Mouse (Mus musculus): ENCODE results near the gene Ptpn21. TPM values are rescaled to one million over a fixed set of nuclear protein-coding genes. Genes with fewer than 3 reads are reported as not detected.

Gene Ptpn21
- polyA plus RNA-seq, 1 experiment from 2014 or later: 5.0 TPM

GRCm38 (mm10) chr12:98737801-98738350 is 671 bp upstream of the Ptpn21 start:
- Histone ChIP-seq H3K9me3 (no peaks in the 10 kb centered on the region), H3K4me1 (peaks cover 38% of the 10 kb centered on the region), H3K4me2 (replicated peaks) (peak overlapping the region; percentile 85), H3K27ac (replicated peaks) (no peak overlapping the region), H3K9ac (replicated peaks) (peak overlapping the region; percentile 67), H3K27me3 (0 out of 2 replicates have a peak, but pooled peaks cover 2% of the 10 kb centered on the region), H3K4me3 (peak overlapping the region; percentile 54), H3K36me3 (no peaks in the 10 kb centered on the region)
- WGBS: 7% methylated on average over 7 of the region's 7 CpGs
- 0 out of 2 replicates have a peak, but pooled peaks have one; percentile 24 for ATAC-seq (replicated peaks)

- H3K4me1 ChIP-seq: peaks cover 41% of the 10 kb centered on the region
- ATAC-seq (replicated peaks): peak; percentile 14
- 0 out of 2 replicates have a peak, but pooled peaks cover 2% of the 10 kb centered on the region for H3K27me3 ChIP-seq
- no peaks in the 10 kb centered on the region for H3K36me3 ChIP-seq
- H3K4me3 ChIP-seq: peak overlapping the region; percentile 68
- peak overlapping the region; percentile 68 for H3K9ac ChIP-seq (replicated peaks)
- no peaks in the 10 kb centered on the region for H3K9me3 ChIP-seq
- H3K4me2 ChIP-seq (replicated peaks): peak overlapping the region; percentile 78
- WGBS: 8% methylated on average over 22 of the region's 22 CpGs
- H3K27ac ChIP-seq (replicated peaks): peak overlapping the region; percentile 73
Measured at GRCm38 (mm10) chr12:98734880-98735801, 2.1 kb downstream of the Ptpn21 start.

GRCm38 (mm10) chr12:98734246-98734879 is 2.8 kb downstream of the Ptpn21 start:
- WGBS: under 1% methylated on average over 30 of the region's 30 CpGs
- Histone ChIP-seq H3K9me3 (no peaks in the 10 kb centered on the region), H3K4me2 (replicated peaks) (peak overlapping the region; percentile 78), H3K4me3 (peak overlapping the region; percentile 68), H3K27me3 (0 out of 2 replicates have a peak, but pooled peaks cover 2% of the 10 kb centered on the region), H3K36me3 (no peaks in the 10 kb centered on the region), H3K27ac (replicated peaks) (peak overlapping the region; percentile 73), H3K4me1 (peaks cover 41% of the 10 kb centered on the region), H3K9ac (replicated peaks) (peak overlapping the region; percentile 68)
- peak; percentile 92 for ATAC-seq (replicated peaks)

GRCm38 (mm10) chr12:98733776-98734175 is 3.4 kb downstream of the Ptpn21 start:
- H3K27me3 ChIP-seq: 0 out of 2 replicates have a peak, but pooled peaks cover 2% of the 10 kb centered on the region
- H3K9me3 ChIP-seq: no peaks in the 10 kb centered on the region
- peak overlapping the region; percentile 78 for H3K4me2 ChIP-seq (replicated peaks)
- H3K9ac ChIP-seq (replicated peaks): peak overlapping the region; percentile 68
- no peak for ATAC-seq (replicated peaks)
- WGBS: 15% methylated on average over 12 of the region's 12 CpGs
- H3K27ac ChIP-seq (replicated peaks): no peak overlapping the region
- no peaks in the 10 kb centered on the region for H3K36me3 ChIP-seq
- H3K4me3 ChIP-seq: peak overlapping the region; percentile 68
- H3K4me1 ChIP-seq: peaks cover 41% of the 10 kb centered on the region

- H3K9ac ChIP-seq (replicated peaks): peak overlapping the region; percentile 68; the same call in 1 of the 2 replicates
- H3K36me3 ChIP-seq: no peaks in the 10 kb centered on the region
- H3K4me3 ChIP-seq: peak overlapping the region; percentile 68
- no peak for ATAC-seq (replicated peaks)
- no peaks in the 10 kb centered on the region for H3K27me3 ChIP-seq
- 74% methylated on average over 3 of the region's 3 CpGs for WGBS
- no peaks in the 10 kb centered on the region for H3K9me3 ChIP-seq
- peaks cover 38% of the 10 kb centered on the region for H3K4me1 ChIP-seq
- no peak overlapping the region for H3K27ac ChIP-seq (replicated peaks)
- H3K4me2 ChIP-seq (replicated peaks): peak overlapping the region; percentile 78
Measured at GRCm38 (mm10) chr12:98733165-98733564, 4.0 kb downstream of the Ptpn21 start.

- WGBS: 84% methylated on average over 11 of the region's 11 CpGs
- no peak for ATAC-seq (replicated peaks)
Measured at GRCm38 (mm10) chr12:98730682-98731081, 6.5 kb downstream of the Ptpn21 start.

GRCm38 (mm10) chr12:98727186-98727585 is 10.0 kb downstream of the Ptpn21 start:
- Histone ChIP-seq H3K9ac (replicated peaks) (no peak overlapping the region), H3K36me3 (no peaks in the 10 kb centered on the region), H3K27me3 (no peaks in the 10 kb centered on the region), H3K27ac (replicated peaks) (no peak overlapping the region), H3K4me2 (replicated peaks) (no peak overlapping the region), H3K4me1 (no peaks in the 10 kb centered on the region), H3K9me3 (no peaks in the 10 kb centered on the region), H3K4me3 (no peak overlapping the region)
- WGBS: 82% methylated on average over 7 of the region's 7 CpGs
- ATAC-seq (replicated peaks): no peak

More at GRCm38 (mm10) chr12:98730682-98731081, 6.5 kb downstream of the Ptpn21 start:
- Histone ChIP-seq H3K27me3 (no peaks in the 10 kb centered on the region), H3K9ac (replicated peaks) (no peak overlapping the region), H3K4me3 (no peak overlapping the region), H3K4me1 (peaks cover 24% of the 10 kb centered on the region), H3K27ac (replicated peaks) (no peak overlapping the region), H3K36me3 (no peaks in the 10 kb centered on the region), H3K4me2 (replicated peaks) (no peak overlapping the region), H3K9me3 (no peaks in the 10 kb centered on the region)

GRCm38 (mm10) chr12:98726078-98726477 is 11.1 kb downstream of the Ptpn21 start:
- Histone ChIP-seq H3K27me3 (no peaks in the 10 kb centered on the region), H3K27ac (replicated peaks) (no peak overlapping the region), H3K36me3 (no peaks in the 10 kb centered on the region), H3K9me3 (no peaks in the 10 kb centered on the region), H3K4me3 (no peak overlapping the region), H3K4me2 (replicated peaks) (no peak overlapping the region), H3K9ac (replicated peaks) (no peak overlapping the region), H3K4me1 (peaks cover 8% of the 10 kb centered on the region)
- WGBS: 92% methylated on average over 7 of the region's 7 CpGs
- no peak for ATAC-seq (replicated peaks)

GRCm38 (mm10) chr12:98724976-98725375 is 12.2 kb downstream of the Ptpn21 start:
- H3K9me3 ChIP-seq: no peaks in the 10 kb centered on the region
- peaks cover 20% of the 10 kb centered on the region for H3K4me1 ChIP-seq
- no peak overlapping the region for H3K27ac ChIP-seq (replicated peaks)
- no peaks in the 10 kb centered on the region for H3K36me3 ChIP-seq
- H3K4me3 ChIP-seq: no peak overlapping the region
- ATAC-seq (replicated peaks): no peak
- 62% methylated on average over 5 of the region's 5 CpGs for WGBS
- H3K4me2 ChIP-seq (replicated peaks): no peak overlapping the region
- no peaks in the 10 kb centered on the region for H3K27me3 ChIP-seq
- H3K9ac ChIP-seq (replicated peaks): no peak overlapping the region

GRCm38 (mm10) chr12:98724224-98724623 is 13.0 kb downstream of the Ptpn21 start:
- WGBS: 96% methylated on average over 7 of the region's 7 CpGs

GRCm38 (mm10) chr12:98721030-98721429 is 16.2 kb downstream of the Ptpn21 start:
- H3K9ac ChIP-seq (replicated peaks): no peak overlapping the region
- peak overlapping the region; percentile 14; the same call in 1 of the 2 replicates for H3K4me2 ChIP-seq (replicated peaks)
- H3K9me3 ChIP-seq: no peaks in the 10 kb centered on the region
- no peak overlapping the region for H3K4me3 ChIP-seq
- WGBS: 36% methylated on average over 3 of the region's 3 CpGs
- peaks cover 24% of the 10 kb centered on the region for H3K4me1 ChIP-seq
- H3K27me3 ChIP-seq: no peaks in the 10 kb centered on the region
- ATAC-seq (replicated peaks): peak; percentile 75
- H3K27ac ChIP-seq (replicated peaks): peak overlapping the region; percentile 86
- H3K36me3 ChIP-seq: no peaks in the 10 kb centered on the region

More at GRCm38 (mm10) chr12:98724224-98724623, 13.0 kb downstream of the Ptpn21 start:
- no peak overlapping the region for H3K9ac ChIP-seq (replicated peaks)
- H3K9me3 ChIP-seq: no peaks in the 10 kb centered on the region
- peaks cover 24% of the 10 kb centered on the region for H3K4me1 ChIP-seq
- H3K4me2 ChIP-seq (replicated peaks): no peak overlapping the region
- no peak overlapping the region for H3K4me3 ChIP-seq
- no peak overlapping the region for H3K27ac ChIP-seq (replicated peaks)
- no peaks in the 10 kb centered on the region for H3K36me3 ChIP-seq
- ATAC-seq (replicated peaks): no peak
- H3K27me3 ChIP-seq: no peaks in the 10 kb centered on the region

- H3K4me2 ChIP-seq (replicated peaks): peak overlapping the region; percentile 14; the same call in 1 of the 2 replicates
- no peak overlapping the region for H3K9ac ChIP-seq (replicated peaks)
- H3K4me1 ChIP-seq: peaks cover 24% of the 10 kb centered on the region
- no peak overlapping the region for H3K4me3 ChIP-seq
- ATAC-seq (replicated peaks): peak; percentile 85
- H3K9me3 ChIP-seq: no peaks in the 10 kb centered on the region
- H3K36me3 ChIP-seq: no peaks in the 10 kb centered on the region
- WGBS: 29% methylated on average over 3 of the region's 3 CpGs
- H3K27me3 ChIP-seq: no peaks in the 10 kb centered on the region
- peak overlapping the region; percentile 86 for H3K27ac ChIP-seq (replicated peaks)
Measured at GRCm38 (mm10) chr12:98720628-98721027, 16.6 kb downstream of the Ptpn21 start.
